Mouse (Mus musculus) cerebellum, adult 18-20 months (tissue): ENCODE measurements around the gene Rpl39.
"Not testable (repeated sequence)": the region's sequence is repeated elsewhere in the genome, so short reads cannot be mapped to it uniquely, and the experiment has no call there.

Source experiments
- DNase-seq, 2 experiments: peaks; one replicate each; pipeline ENCODE4 v3.0.0; 2021

The Rpl39 gene

GRCm38 (mm10) chrX:37084927-37085660, at the start of gene Rpl39:
TSS of gene Rpl39 (minus strand) at chrX:37085402.
- peak; percentile 84 to 90 for DNase-seq

GRCm38 (mm10) chrX:37126671-37127358, 41.6 kb upstream of the Rpl39 start, which contains the start of gene Nkap:
TSS of gene Nkap (plus strand) at chrX:37126795.
- DNase-seq = peak; percentile 62 to 80

- DNase-seq = no peak
Observed at GRCm38 (mm10) chrX:37125511-37125910, 40.3 kb upstream of the Rpl39 start.

- no peak for DNase-seq
Observed at GRCm38 (mm10) chrX:37120212-37120611, 35.0 kb upstream of the Rpl39 start.

GRCm38 (mm10) chrX:37119585-37119984, 34.4 kb upstream of the Rpl39 start:
- DNase-seq = no peak

- no peak for DNase-seq
Observed at GRCm38 (mm10) chrX:37117085-37117484, 31.9 kb upstream of the Rpl39 start.

- DNase-seq = no peak
Observed at GRCm38 (mm10) chrX:37110881-37111193, 25.6 kb upstream of the Rpl39 start.

- DNase-seq = peak; percentile 86 to 94
Observed at GRCm38 (mm10) chrX:37110193-37110880, 25.1 kb upstream of the Rpl39 start, which contains the start of gene Upf3b. TSS of gene Upf3b (minus strand) at chrX:37110322.

- no peak for DNase-seq
Observed at GRCm38 (mm10) chrX:37109526-37110192, 24.5 kb upstream of the Rpl39 start.

GRCm38 (mm10) chrX:37103826-37104225, 18.6 kb upstream of the Rpl39 start:
- no peak for DNase-seq

- DNase-seq = no peak
Observed at GRCm38 (mm10) chrX:37098681-37099080, 13.5 kb upstream of the Rpl39 start.

- no peak for DNase-seq
Observed at GRCm38 (mm10) chrX:37095106-37095768, 10.0 kb upstream of the Rpl39 start.

- DNase-seq = no peak
Observed at GRCm38 (mm10) chrX:37091457-37091856, 6.3 kb upstream of the Rpl39 start.

- DNase-seq = no peak
Observed at GRCm38 (mm10) chrX:37088778-37089177, 3.6 kb upstream of the Rpl39 start.

GRCm38 (mm10) chrX:37085665-37086064, 463 bp upstream of the Rpl39 start:
- no peak for DNase-seq

GRCm38 (mm10) chrX:37084318-37084926, 780 bp downstream of the Rpl39 start:
- peak in 1 of 2 experiments; percentile 9 for DNase-seq

- DNase-seq = no peak
Observed at GRCm38 (mm10) chrX:37081194-37081593, 4.0 kb downstream of the Rpl39 start.

- not testable (repeated sequence) for DNase-seq
Observed at GRCm38 (mm10) chrX:37080345-37080744, 4.9 kb downstream of the Rpl39 start.

GRCm38 (mm10) chrX:37076651-37077050, 8.6 kb downstream of the Rpl39 start:
- DNase-seq = no peak

GRCm38 (mm10) chrX:37074262-37074892, 10.8 kb downstream of the Rpl39 start:
- DNase-seq = peak; percentile 35 to 69

- no peak for DNase-seq
Observed at GRCm38 (mm10) chrX:37068766-37069165, 16.4 kb downstream of the Rpl39 start.

GRCm38 (mm10) chrX:37067299-37067698, 17.9 kb downstream of the Rpl39 start:
- no peak for DNase-seq
